Mouse (Mus musculus) MEL (cell line): ENCODE results near the gene Sh3pxd2b. TPM values are rescaled to one million over a fixed set of nuclear protein-coding genes. Genes with fewer than 3 reads are reported as not detected.

Experiments
- DNase-seq: peaks from one replicate; pipeline ENCODE4 v3.0.0; 2011; ENCODE audit warnings: low read depth, low spot score
- H3K27ac ChIP-seq: 2 replicates; pipeline ENCODE4 v1.5.1; 2012; ENCODE audit warnings: low read depth, mild to moderate bottlenecking, control low read depth, low read length, moderate library complexity; ENCODE audit not compliant: control insufficient read depth
- H3K27me3 ChIP-seq, 2 experiments: fragments of 150-350 bp in 1 of 2; sonication (generic) in 1 of 2; 2 replicates each; pipeline ENCODE4 v1.6.1; 2012; ENCODE audit warnings: low read length in 2 of 2, mild to moderate bottlenecking in 2 of 2, improper control_type of control experiment in 1 of 2, moderate library complexity in 1 of 2; ENCODE audit not compliant: insufficient read depth in 2 of 2, control insufficient read depth in 1 of 2
- H3K36me3 ChIP-seq, 2 experiments: 2 replicates each; pipeline ENCODE4 v1.6.1; 2012 to 2014; ENCODE audit warnings: low read length in 2 of 2, improper control_type of control experiment in 1 of 2, inconsistent platforms in 1 of 2, mild to moderate bottlenecking in 1 of 2; ENCODE audit not compliant: insufficient read depth in 2 of 2, control insufficient read depth in 1 of 2
- H3K4me1 ChIP-seq, 2 experiments: fragments of 150-350 bp in 1 of 2; sonication (generic) in 1 of 2; 2 replicates each; pipeline ENCODE4 v1.6.1; 2012; ENCODE audit warnings: low read length in 2 of 2, improper control_type of control experiment in 1 of 2, mild to moderate bottlenecking in 1 of 2; ENCODE audit not compliant: insufficient read depth in 2 of 2, control insufficient read depth in 1 of 2
- H3K4me3 ChIP-seq, 2 experiments: fragments of 150-350 bp in 1 of 2; sonication (generic) in 1 of 2; 2 replicates each; pipeline ENCODE4 v1.5.1; 2012; ENCODE audit warnings: low read depth in 2 of 2, low read length in 2 of 2, mild to moderate bottlenecking in 2 of 2, moderate library complexity in 2 of 2, control low read depth in 1 of 2, improper control_type of control experiment in 1 of 2; ENCODE audit not compliant: control insufficient read depth in 1 of 2, insufficient read depth in 1 of 2
- H3K79me2 ChIP-seq: 2 replicates; pipeline ENCODE4 v1.6.1; 2012; ENCODE audit warnings: mild to moderate bottlenecking, low read length, moderate library complexity; ENCODE audit not compliant: control insufficient read depth, poor library complexity, insufficient read depth
- H3K9ac ChIP-seq: 2 replicates; pipeline ENCODE4 v1.6.1; 2012; ENCODE audit warnings: low read depth, mild to moderate bottlenecking, control low read depth, low read length, moderate library complexity; ENCODE audit not compliant: control insufficient read depth, poor library complexity, severe bottlenecking
- H3K9me3 ChIP-seq: fragments of 150-350 bp; sonication (generic); replicated peaks from 2 replicates; pipeline ENCODE4 v1.6.1; 2012; ENCODE audit warnings: mild to moderate bottlenecking, low read length, improper control_type of control experiment, moderate library complexity; ENCODE audit not compliant: insufficient read depth
- E2F4 ChIP-seq: IDR thresholded peaks from 2 replicates; pipeline ENCODE4 v1.6.1; 2011; ENCODE audit warnings: low read depth, low read length, improper control_type of control experiment, borderline replicate concordance
- EP300 ChIP-seq, 2 experiments: IDR thresholded peaks; 2 replicates each; pipeline ENCODE4 v1.6.1; 2011; ENCODE audit warnings: improper control_type of control experiment in 2 of 2, low read length in 2 of 2, low read depth in 1 of 2, mild to moderate bottlenecking in 1 of 2
- JUND ChIP-seq: IDR thresholded peaks from 2 replicates; pipeline ENCODE4 v1.6.1; 2011; ENCODE audit warnings: low read depth, mild to moderate bottlenecking, improper control_type of control experiment, low read length
- MAFK ChIP-seq: IDR thresholded peaks from 2 replicates; pipeline ENCODE4 v1.6.1; 2011; ENCODE audit warnings: low read depth, mild to moderate bottlenecking, low read length, improper control_type of control experiment, borderline replicate concordance
- MEF2A ChIP-seq: IDR thresholded peaks from 2 replicates; pipeline ENCODE4 v1.6.1; 2014; ENCODE audit warnings: low read depth, mild to moderate bottlenecking, inconsistent platforms, low read length, improper control_type of control experiment; ENCODE audit not compliant: poor library complexity, insufficient replicate concordance, severe bottlenecking; ENCODE audit errors: extremely low read depth
- MXI1 ChIP-seq: IDR thresholded peaks from 2 replicates; pipeline ENCODE4 v1.6.1; 2011; ENCODE audit warnings: mild to moderate bottlenecking, low read depth, low read length, improper control_type of control experiment
- NRF1 ChIP-seq: IDR thresholded peaks from 2 replicates; pipeline ENCODE4 v1.6.1; 2014; ENCODE audit warnings: low read depth, mild to moderate bottlenecking, inconsistent platforms, low read length, improper control_type of control experiment, moderate library complexity; ENCODE audit not compliant: poor library complexity, insufficient read depth, severe bottlenecking
- POLR2AphosphoS2 ChIP-seq: IDR thresholded peaks from 2 replicates; pipeline ENCODE4 v1.6.1; 2011; ENCODE audit warnings: low read length, improper control_type of control experiment
- RAD21 ChIP-seq: IDR thresholded peaks from 2 replicates; pipeline ENCODE4 v1.6.1; 2011; ENCODE audit warnings: mild to moderate bottlenecking, low read depth, low read length, improper control_type of control experiment
- RCOR1 ChIP-seq: IDR thresholded peaks from 2 replicates; pipeline ENCODE4 v1.6.1; 2012; ENCODE audit warnings: low read depth, mild to moderate bottlenecking, inconsistent platforms, low read length, improper control_type of control experiment
- SMC3 ChIP-seq: IDR thresholded peaks from 2 replicates; pipeline ENCODE4 v1.6.1; 2011; ENCODE audit warnings: low read depth, low read length, improper control_type of control experiment
- TBP ChIP-seq: IDR thresholded peaks from 2 replicates; pipeline ENCODE4 v1.8.0; 2011; ENCODE audit warnings: low read depth, low read length, improper control_type of control experiment
- UBTF ChIP-seq: IDR thresholded peaks from 2 replicates; pipeline ENCODE4 v1.6.1; 2012; ENCODE audit warnings: low read depth, mild to moderate bottlenecking, inconsistent platforms, low read length, improper control_type of control experiment, moderate library complexity, borderline replicate concordance; ENCODE audit not compliant: insufficient read depth
- USF2 ChIP-seq, 2 experiments: IDR thresholded peaks; 2 replicates each; pipeline ENCODE4 v1.6.1; 2011 to 2012; ENCODE audit warnings: improper control_type of control experiment in 2 of 2, low read length in 2 of 2, borderline replicate concordance in 1 of 2, inconsistent platforms in 1 of 2, low read depth in 1 of 2, mild to moderate bottlenecking in 1 of 2; ENCODE audit not compliant: insufficient read depth in 1 of 2
- ZKSCAN1 ChIP-seq: IDR thresholded peaks from 2 replicates; pipeline ENCODE4 v1.6.1; 2012; ENCODE audit warnings: low read depth, mild to moderate bottlenecking, inconsistent platforms, low read length, improper control_type of control experiment, moderate library complexity
- ZMIZ1 ChIP-seq: IDR thresholded peaks from 2 replicates; pipeline ENCODE4 v1.6.1; 2012; ENCODE audit warnings: low read depth, mild to moderate bottlenecking, inconsistent platforms, low read length, improper control_type of control experiment, moderate library complexity
- ZNF384 ChIP-seq: IDR thresholded peaks from 2 replicates; pipeline ENCODE4 v1.6.1; 2012; ENCODE audit warnings: low read depth, mild to moderate bottlenecking, inconsistent platforms, low read length, improper control_type of control experiment
- polyA plus RNA-seq, 2 experiments: library from polyadenylated mRNA; stranded (reverse) in 1 of 2; unstranded in 1 of 2; fragments of >175 nt in 1 of 2; fragments of >200 nt in 1 of 2; gene quantifications; 2 replicates each; pipeline versions ENCODE4 v1.2.1 to v1.2.4; 2012; ENCODE audit warnings: low replicate concordance in 2 of 2, low read depth in 1 of 2; ENCODE audit not compliant: insufficient read length in 2 of 2, insufficient read depth in 1 of 2, missing spikeins in 1 of 2
- total RNA-seq: library from RNA; depleted of rRNA; stranded (reverse); fragments of 300-350 nt; gene quantifications from 2 replicates; pipeline ENCODE4 v1.2.3, GENCODE M21; 2012

Gene Sh3pxd2b
- total and polyA plus RNA-seq, 3 experiments: 9.6 to 17.0 TPM; not detected in 1

DNA sequence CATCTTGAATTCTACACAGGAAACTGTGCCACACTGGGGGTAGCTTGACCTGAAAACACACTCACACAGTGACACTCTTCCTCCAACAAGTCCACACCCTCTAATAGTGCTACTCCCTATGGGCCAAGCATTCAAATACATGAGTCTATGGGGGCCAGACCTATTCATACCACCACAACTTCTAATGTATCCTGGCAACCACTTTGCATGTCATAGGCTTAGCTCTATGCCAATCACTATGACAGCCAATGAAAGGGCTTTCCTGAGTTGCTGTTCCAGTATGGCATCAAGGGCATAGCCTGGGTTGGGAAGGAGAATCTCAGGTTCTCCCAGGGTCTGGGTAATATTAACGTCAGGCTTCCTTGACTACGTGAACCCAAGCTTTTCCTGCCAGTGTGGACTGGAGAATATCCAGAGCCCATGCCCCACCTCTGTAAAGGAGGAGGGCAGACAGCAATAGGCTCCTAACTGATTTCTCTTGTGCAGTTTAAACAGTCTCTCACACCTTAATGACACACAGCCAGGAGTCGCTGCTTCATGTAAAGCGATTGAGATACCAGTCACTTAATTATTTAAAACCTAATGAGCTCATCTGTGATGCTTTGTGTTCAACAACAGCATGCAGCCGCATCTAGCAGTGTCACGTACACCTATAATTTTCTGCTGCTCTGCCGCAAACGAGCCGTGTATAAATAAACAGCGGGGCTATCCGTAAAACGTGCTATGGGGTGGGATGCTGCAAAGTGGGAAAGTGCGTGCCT is 25.8 kb downstream of the Sh3pxd2b start:
- peaks cover 0 to 6% of the 10 kb centered on the region in 2 experiments; a peak in 1 of 4 replicates for H3K4me1 ChIP-seq
- TF ChIP-seq MXI1 (no peak), ZKSCAN1 (no peak), RCOR1 (no peak), ZNF384 (no peak), POLR2AphosphoS2 (no peak), SMC3 (no peak), USF2 (IDR thresholded peaks at IDR 0.05; ENCODE audit: borderline replicate concordance in 1 of 2, insufficient read depth in 1 of 2, low read depth in 1 of 2, low read length in 2 of 2) (no peak), ZMIZ1 (no peak), UBTF (no peak), TBP (no peak), NRF1 (no peak), RAD21 (no peak)
- TF ChIP-seq, all 39 proteins: peak for 0
- no peaks in the 10 kb centered on the region for H3K9me3 ChIP-seq
- H3K36me3 ChIP-seq: no peaks in the 10 kb centered on the region; a peak in 1 of 4 replicates
- DNase-seq: no peak
- H3K9ac ChIP-seq: no peak overlapping the region
- H3K27ac ChIP-seq: no peak overlapping the region
- H3K27me3 ChIP-seq: no peaks in the 10 kb centered on the region
- H3K4me3 ChIP-seq: no peak overlapping the region
- no peaks in the 10 kb centered on the region for H3K79me2 ChIP-seq

DNA sequence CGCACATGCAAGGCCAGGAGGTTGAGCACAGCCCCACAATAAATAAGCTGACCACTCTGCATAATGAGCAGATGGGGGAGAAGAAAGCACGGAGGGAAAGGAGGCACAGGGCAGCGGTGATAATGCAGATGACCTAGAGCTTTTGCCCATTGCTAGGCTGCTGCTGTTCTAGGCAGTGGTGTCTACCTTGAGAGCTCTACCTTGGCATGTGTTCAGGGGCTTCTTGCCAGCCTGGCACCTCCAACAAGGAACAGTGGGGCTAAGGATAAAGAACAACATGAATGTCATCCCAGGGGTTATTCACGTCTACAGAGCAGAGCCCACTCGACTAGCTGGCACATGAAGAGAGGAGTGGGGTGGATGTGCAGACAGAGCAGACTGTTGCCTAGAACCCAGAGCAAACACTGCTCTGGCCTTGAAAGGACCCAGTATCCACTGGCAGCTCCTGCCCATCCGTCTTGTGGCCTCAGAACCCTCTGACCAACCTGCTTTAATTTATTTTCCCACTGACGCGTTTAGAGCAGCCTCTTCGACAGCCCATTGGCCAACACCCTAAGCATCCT is 26.5 kb downstream of the Sh3pxd2b start:
- H3K27me3 ChIP-seq: no peaks in the 10 kb centered on the region
- no peak overlapping the region for H3K4me3 ChIP-seq
- H3K9ac ChIP-seq: no peak overlapping the region
- H3K27ac ChIP-seq: no peak overlapping the region
- DNase-seq: no peak
- TF ChIP-seq JUND (no peak), MEF2A (no peak), UBTF (no peak), SMC3 (no peak), USF2 (IDR thresholded peaks at IDR 0.05; ENCODE audit: borderline replicate concordance in 1 of 2, insufficient read depth in 1 of 2, low read depth in 1 of 2, low read length in 2 of 2) (no peak), EP300 (IDR thresholded peaks at IDR 0.05; ENCODE audit: low read depth in 1 of 2, low read length in 2 of 2) (no peak), MAFK (no peak), E2F4 (no peak), ZKSCAN1 (no peak)
- H3K9me3 ChIP-seq: no peaks in the 10 kb centered on the region
- H3K79me2 ChIP-seq: no peaks in the 10 kb centered on the region
- H3K36me3 ChIP-seq: no peaks in the 10 kb centered on the region; a peak in 1 of 4 replicates
- peaks cover 0 to 2% of the 10 kb centered on the region in 2 experiments; a peak in 1 of 4 replicates for H3K4me1 ChIP-seq
